Mouse (Mus musculus): Measurements from ENCODE around the gene Maats1. TPM values are rescaled to one million over a fixed set of nuclear protein-coding genes. Genes with fewer than 3 reads are reported as not detected.

Gene Maats1
- polyA plus RNA-seq, 1 experiment from 2014 or later, result 0.36 TPM

DNA sequence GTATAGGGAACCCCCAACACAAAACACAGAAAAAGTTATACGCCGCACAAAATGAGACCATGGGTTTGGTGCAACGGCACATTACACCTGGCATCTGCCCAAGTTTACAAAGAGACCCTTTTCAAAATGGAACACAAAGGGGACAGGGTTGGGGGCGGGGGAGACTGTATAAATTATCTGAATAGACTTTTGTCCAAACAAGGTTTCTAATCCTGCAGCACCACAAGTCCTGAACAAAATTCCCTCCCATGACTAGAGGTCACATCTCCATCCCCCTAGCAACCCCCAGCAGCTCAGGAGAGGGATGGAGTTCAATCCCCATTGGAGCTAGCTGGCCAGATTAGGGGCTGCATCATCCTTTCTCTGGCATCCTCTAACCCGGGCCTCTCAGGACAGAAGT is 69.5 kb downstream of the Maats1 start:
- H3K36me3 ChIP-seq (replicated peaks), result no peaks in the 10 kb centered on the region
- 75% methylated on average over 5 of the region's 5 CpGs for WGBS
- H3K27ac ChIP-seq, result peak overlapping the region; percentile 63; the same call in 1 of the 2 replicates
- no peak for DNase-seq (ENCODE audit: extremely low spot score, low spot score)
- H3K27me3 ChIP-seq (ENCODE audit: poor library complexity, severe bottlenecking), result no peaks in the 10 kb centered on the region
- no peaks in the 10 kb centered on the region for H3K9me3 ChIP-seq
- peaks cover 17% of the 10 kb centered on the region for H3K4me1 ChIP-seq
- no peak overlapping the region for H3K4me3 ChIP-seq

GRCm38 (mm10) chr16:38271601-38272000 is 70.3 kb downstream of the Maats1 start:
- H3K27ac ChIP-seq, result 0 out of 2 replicates have a peak overlapping the region, but pooled peaks have one; percentile 63

DNA sequence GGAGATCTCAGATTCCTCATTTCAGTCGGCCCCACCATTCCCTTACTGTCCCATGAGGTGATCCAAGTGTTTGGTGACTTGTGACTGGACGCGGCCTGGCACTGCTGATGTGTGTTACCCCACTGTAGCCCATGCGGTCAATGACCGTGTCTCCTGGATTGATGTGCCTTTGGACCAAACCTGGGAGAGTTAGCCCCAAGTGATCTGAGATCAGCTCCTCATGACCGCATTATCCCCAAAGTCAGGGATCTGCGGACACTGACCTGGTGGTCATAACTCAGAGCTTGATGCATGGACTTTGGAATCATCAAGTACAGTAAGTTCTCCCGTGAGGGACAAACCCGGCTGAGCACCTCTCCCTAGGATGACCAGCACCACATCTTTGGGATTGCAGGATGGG is 86.0 kb downstream of the Maats1 start:
- no peak overlapping the region for H3K27ac ChIP-seq
- H3K27me3 ChIP-seq (ENCODE audit: poor library complexity, severe bottlenecking), result no peaks in the 10 kb centered on the region
- WGBS, result 96% methylated on average over 9 of the region's 9 CpGs
- H3K9me3 ChIP-seq, result no peaks in the 10 kb centered on the region
- no peak for DNase-seq (ENCODE audit: extremely low spot score, low spot score)
- H3K36me3 ChIP-seq (replicated peaks), result no peaks in the 10 kb centered on the region
- no peaks in the 10 kb centered on the region for H3K4me1 ChIP-seq
- no peak overlapping the region for H3K4me3 ChIP-seq

More at GRCm38 (mm10) chr16:38271601-38272000, 70.3 kb downstream of the Maats1 start:
- peaks cover 17% of the 10 kb centered on the region for H3K4me1 ChIP-seq
- H3K9me3 ChIP-seq, result no peaks in the 10 kb centered on the region
- no peaks in the 10 kb centered on the region for H3K27me3 ChIP-seq (ENCODE audit: poor library complexity, severe bottlenecking)
- no peaks in the 10 kb centered on the region for H3K36me3 ChIP-seq (replicated peaks)
- whole genome bisulfite sequencing, result 83% methylated on average over 3 of the region's 3 CpGs
- no peak overlapping the region for H3K4me3 ChIP-seq
- DNase-seq (ENCODE audit: extremely low spot score, low spot score), result no peak

DNA sequence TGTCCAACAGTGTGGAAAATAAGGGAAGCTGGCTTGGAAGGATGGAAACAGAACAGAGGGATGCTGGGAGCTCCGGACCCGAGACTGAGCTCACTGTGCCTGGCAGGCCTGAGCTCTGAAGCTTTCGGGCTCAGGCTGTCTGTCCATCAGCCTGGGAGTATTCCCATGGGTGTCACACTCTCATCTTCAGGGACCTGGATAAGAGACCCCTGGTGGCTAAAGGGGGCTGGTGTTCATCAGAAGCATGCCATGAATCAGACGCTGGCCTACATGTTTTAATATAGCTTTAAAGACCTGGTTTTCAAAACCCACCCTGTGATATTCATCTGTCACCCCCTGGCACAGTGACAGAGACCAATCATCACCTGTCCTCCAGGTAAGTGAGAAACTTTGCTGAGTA is 86.8 kb downstream of the Maats1 start:
- no peaks in the 10 kb centered on the region for H3K36me3 ChIP-seq (replicated peaks)
- H3K4me3 ChIP-seq, result no peak overlapping the region
- WGBS, result 81% methylated on average over 4 of the region's 4 CpGs
- DNase-seq (ENCODE audit: extremely low spot score, low spot score), result no peak
- no peaks in the 10 kb centered on the region for H3K4me1 ChIP-seq
- H3K27me3 ChIP-seq (ENCODE audit: poor library complexity, severe bottlenecking), result no peaks in the 10 kb centered on the region
- no peaks in the 10 kb centered on the region for H3K9me3 ChIP-seq
- no peak overlapping the region for H3K27ac ChIP-seq

GRCm38 (mm10) chr16:38254001-38254400 is 87.9 kb downstream of the Maats1 start:
- no peak overlapping the region for H3K4me3 ChIP-seq
- no peak for DNase-seq (ENCODE audit: extremely low spot score, low spot score)
- H3K4me1 ChIP-seq, result peaks cover 3% of the 10 kb centered on the region
- H3K9me3 ChIP-seq, result no peaks in the 10 kb centered on the region
- no peaks in the 10 kb centered on the region for H3K36me3 ChIP-seq (replicated peaks)
- no peaks in the 10 kb centered on the region for H3K27me3 ChIP-seq (ENCODE audit: poor library complexity, severe bottlenecking)
- no peak overlapping the region for H3K27ac ChIP-seq
- WGBS, result 85% methylated on average over 14 of the region's 14 CpGs

DNA sequence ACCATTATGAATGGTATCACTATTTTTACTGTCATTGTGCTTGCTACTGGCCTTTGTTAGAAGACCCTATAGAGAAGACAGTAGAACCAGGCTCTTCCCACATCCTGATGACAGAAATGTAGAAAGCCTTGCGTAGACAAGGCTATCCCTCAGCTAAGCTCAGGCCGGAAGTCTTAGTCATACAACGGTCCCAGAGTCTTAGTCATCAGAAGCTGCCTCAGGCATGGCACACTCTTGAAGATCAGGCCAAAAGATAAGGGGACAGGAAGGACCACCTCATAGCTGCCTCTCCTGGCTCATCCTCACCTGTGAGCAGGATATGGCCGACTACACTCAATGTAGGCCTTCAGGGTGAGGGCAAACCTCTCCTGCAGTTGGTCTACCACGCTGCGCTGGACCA is 91.5 kb downstream of the Maats1 start:
- 0 out of 2 replicates have a peak, but pooled peaks cover 4% of the 10 kb centered on the region for H3K36me3 ChIP-seq (replicated peaks)
- WGBS, result 93% methylated on average over 6 of the region's 6 CpGs
- peaks cover 11% of the 10 kb centered on the region for H3K4me1 ChIP-seq
- no peak overlapping the region for H3K27ac ChIP-seq
- DNase-seq (ENCODE audit: extremely low spot score, low spot score), result no peak
- no peaks in the 10 kb centered on the region for H3K9me3 ChIP-seq
- no peak overlapping the region for H3K4me3 ChIP-seq
- H3K27me3 ChIP-seq (ENCODE audit: poor library complexity, severe bottlenecking), result no peaks in the 10 kb centered on the region

DNA sequence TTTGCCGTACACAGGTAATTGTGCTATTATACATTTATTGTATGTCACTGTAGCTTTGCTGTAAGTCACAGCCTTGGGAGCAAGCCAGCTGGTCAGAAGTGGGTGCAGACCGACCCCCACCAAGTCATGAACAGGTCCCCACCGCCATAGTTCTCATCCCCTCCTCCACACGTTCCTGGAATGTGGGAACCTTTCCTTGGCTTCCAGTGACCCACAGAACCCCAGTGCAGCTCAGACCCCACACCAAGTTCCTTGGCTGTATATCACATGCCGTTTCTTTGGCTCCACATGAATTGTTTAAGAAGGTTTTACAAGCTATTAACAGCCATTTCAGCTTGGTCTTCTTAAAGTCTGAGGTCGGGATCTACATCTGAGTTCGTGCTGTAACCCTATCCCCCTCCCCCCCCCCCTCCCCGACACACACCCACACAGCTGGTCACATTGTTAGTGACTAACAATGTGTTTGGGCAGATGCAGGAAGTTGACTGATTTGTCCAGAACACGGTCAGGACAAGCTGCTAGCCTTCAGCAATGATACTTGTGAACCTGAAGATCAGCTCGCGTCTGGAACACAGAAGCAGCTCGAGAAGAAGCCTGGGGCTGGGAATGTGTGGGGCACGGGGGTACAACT is 93.5 kb downstream of the Maats1 start:
- peaks cover 11% of the 10 kb centered on the region for H3K4me1 ChIP-seq
- H3K27me3 ChIP-seq (ENCODE audit: poor library complexity, severe bottlenecking), result no peaks in the 10 kb centered on the region
- H3K36me3 ChIP-seq (replicated peaks), result 0 out of 2 replicates have a peak, but pooled peaks cover 12% of the 10 kb centered on the region
- H3K9me3 ChIP-seq, result no peaks in the 10 kb centered on the region
- WGBS, result 66% methylated on average over 13 of the region's 13 CpGs
- no peak for DNase-seq (ENCODE audit: extremely low spot score, low spot score)
- no peak overlapping the region for H3K4me3 ChIP-seq
- H3K27ac ChIP-seq, result no peak overlapping the region

Other genes with a start within 250 kb of the Maats1 start
- not detected in 2 replicates for gene Nr1i2, start 47.3 kb downstream of the Maats1 start, polyA plus RNA-seq (2016; fragmentation: Nextera tagmentation; extraction: Ambion mirVana)
- gene Cox17, start 4.8 kb upstream of the Maats1 start, polyA plus RNA-seq (2016; fragmentation: Nextera tagmentation; extraction: Ambion mirVana), result 134 TPM in 2 replicates
- gene Gm21987, start 4.9 kb upstream of the Maats1 start, polyA plus RNA-seq (2016; fragmentation: Nextera tagmentation; extraction: Ambion mirVana), result not detected in 2 replicates
- gene Popdc2, start 20.1 kb upstream of the Maats1 start, polyA plus RNA-seq (2016; fragmentation: Nextera tagmentation; extraction: Ambion mirVana), result 0.63 and 0.73 TPM in 2 replicates
- not detected in 2 replicates for gene Pla1a, start 91.0 kb upstream of the Maats1 start, polyA plus RNA-seq (2016; fragmentation: Nextera tagmentation; extraction: Ambion mirVana)
- gene Adprh, start 110.6 kb upstream of the Maats1 start, polyA plus RNA-seq (2016; fragmentation: Nextera tagmentation; extraction: Ambion mirVana), result 149 and 153 TPM in 2 replicates
- 0.32 and 0.61 TPM in 2 replicates for gene Cd80, start 113.4 kb upstream of the Maats1 start, polyA plus RNA-seq (2016; fragmentation: Nextera tagmentation; extraction: Ambion mirVana)
- gene Timmdc1, start 180.5 kb upstream of the Maats1 start, polyA plus RNA-seq (2016; fragmentation: Nextera tagmentation; extraction: Ambion mirVana), result 33.1 and 36.7 TPM in 2 replicates
- gene Poglut1, start 208.1 kb upstream of the Maats1 start, polyA plus RNA-seq (2016; fragmentation: Nextera tagmentation; extraction: Ambion mirVana), result 69.8 and 72.2 TPM in 2 replicates
- gene Tmem39a, start 216.6 kb upstream of the Maats1 start, polyA plus RNA-seq (2016; fragmentation: Nextera tagmentation; extraction: Ambion mirVana), result 75.5 and 86.3 TPM in 2 replicates